Mouse (Mus musculus): ENCODE measurements around the gene 6820408C15Rik. TPM values are rescaled to one million over a fixed set of nuclear protein-coding genes. Genes with fewer than 3 reads are reported as not detected.

6820408C15Rik gene
- total RNA-seq (2017) = not detected in 2 replicates

DNA sequence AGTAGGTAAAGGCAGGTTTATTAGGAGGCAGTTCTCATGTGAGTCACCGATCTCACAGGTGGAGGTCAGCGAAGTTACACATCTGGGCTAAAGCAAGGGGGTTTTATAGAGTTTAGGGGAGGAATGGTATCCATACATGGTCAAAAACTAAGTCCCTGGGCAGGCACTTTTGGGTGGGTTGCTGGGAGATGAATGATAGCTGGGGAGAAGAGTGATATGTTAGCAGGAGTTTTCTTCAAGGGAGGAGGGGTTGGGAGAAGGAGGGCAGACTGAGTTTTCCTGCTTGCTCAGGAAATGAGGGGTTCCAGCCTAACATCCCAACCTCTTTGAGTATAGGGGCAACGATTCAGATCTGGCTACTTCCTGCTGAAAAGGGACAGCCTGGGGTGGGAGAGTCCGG, at the start of gene 6820408C15Rik:
Gene 6820408C15Rik, plus strand, starts transcription at position 301 of the 400 bp plus-strand sequence.
- ATAC-seq (replicated peaks; ENCODE audit: low read depth, poor library complexity, severe bottlenecking) = no peak

DNA sequence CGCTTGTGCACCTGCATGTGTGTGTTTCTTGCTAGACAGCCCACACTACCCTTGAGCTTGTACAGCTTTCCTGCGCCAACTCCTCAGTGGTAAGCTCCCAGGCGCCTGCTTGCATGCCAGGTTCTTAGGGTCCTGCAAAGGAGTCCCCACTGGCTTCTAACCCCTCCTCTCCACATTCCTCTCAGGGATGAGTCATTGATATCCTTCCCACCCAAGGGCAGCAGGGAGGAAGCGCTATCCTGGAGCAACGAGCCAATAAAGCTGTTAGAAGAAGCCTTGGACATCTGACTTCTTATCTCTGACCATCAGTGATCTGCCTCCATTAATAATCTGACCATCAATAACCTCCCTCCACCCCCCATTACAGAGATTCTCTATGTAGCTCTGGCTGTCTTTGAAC, 47.5 kb upstream of the 6820408C15Rik start:
- ATAC-seq (replicated peaks; ENCODE audit: low read depth, poor library complexity, severe bottlenecking) = no peak

DNA sequence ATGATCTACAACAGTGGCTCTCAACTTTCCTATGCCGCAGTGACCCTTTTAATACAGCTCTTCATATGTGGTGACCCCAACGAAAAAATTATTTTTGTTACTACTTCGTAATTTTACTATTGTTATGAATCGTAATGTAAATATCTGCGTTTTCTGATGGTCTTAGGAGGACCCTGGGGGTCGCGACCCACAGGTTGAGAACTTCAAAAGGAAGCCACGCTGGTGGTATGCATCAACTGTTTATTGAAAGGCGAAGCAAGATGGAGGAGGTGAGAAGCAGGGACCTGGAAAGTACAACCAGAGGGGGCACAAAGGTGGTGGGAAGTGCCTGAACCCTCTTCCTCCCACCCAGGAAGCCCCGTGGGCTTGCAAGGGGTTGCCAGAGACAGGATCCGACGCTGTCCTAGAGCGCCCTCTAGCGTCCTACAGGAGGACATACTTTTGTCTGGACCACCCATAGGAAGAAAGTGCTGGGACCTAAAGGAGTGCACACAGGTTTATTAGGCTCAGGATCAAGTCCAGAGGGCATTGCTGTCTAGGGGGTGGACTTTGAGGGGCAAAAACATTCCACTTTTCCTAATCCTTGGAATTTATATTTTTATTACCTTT, 46.8 kb upstream of the 6820408C15Rik start:
- ATAC-seq (replicated peaks; ENCODE audit: low read depth, poor library complexity, severe bottlenecking) = peak; percentile 67

DNA sequence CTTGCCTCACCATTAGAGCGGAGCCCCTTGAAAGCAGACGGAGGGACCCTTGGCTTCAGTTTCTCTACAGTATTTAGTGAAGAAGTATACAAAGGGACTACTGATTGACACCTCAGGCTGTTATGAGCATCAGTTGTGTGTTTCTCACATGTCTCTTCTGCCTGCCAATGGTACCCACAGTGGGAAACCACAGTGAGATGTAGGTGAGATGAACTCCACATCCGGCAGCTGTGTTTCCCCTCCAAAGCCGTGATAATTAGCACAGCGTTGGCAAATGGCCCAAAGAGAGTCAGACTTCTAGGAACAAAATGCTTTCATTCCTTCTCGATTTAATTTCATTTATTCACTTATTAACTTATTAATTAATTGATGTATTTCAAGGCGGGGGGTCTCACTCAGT, 43.3 kb upstream of the 6820408C15Rik start:
- peak; percentile 75 for ATAC-seq (replicated peaks; ENCODE audit: low read depth, poor library complexity, severe bottlenecking)

DNA sequence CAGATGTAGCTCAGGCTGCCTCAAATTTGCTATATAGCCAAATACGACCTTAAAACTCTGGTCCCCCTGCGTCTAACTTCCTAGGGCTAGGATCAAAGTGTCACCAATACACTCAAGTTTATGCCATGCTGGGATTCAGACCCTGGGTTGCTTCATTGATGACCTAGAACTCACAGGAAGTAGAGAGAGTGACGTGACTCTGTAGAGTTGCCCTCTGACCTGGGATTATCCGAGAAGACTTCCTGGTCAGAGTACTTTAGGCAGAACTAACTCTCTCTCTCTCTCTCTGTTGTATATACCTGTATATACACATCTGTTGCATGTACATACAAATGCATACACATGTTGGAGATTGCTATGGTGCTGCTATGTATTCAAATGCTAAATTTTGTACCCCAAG, 42.7 kb upstream of the 6820408C15Rik start:
- ATAC-seq (replicated peaks; ENCODE audit: low read depth, poor library complexity, severe bottlenecking) = no peak

DNA sequence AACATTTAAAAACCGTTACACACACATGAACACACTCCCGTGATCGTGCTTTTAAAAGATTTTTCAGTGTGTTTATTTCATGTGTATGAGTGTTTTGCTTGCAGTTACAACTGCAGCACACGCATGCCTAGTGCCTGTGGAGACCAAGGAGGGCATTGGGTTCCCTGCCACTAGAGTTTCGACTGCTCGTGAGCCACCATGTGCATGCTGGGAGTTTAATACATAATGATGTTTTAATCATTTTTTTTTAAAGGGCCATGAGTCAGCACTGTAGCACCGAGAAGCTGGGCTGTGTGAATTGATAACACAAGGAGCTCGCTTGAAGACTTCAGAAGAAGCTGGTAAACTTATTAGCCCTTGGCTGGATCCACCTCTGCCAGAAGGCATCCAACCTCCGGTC, 41.8 kb upstream of the 6820408C15Rik start:
- ATAC-seq (replicated peaks; ENCODE audit: low read depth, poor library complexity, severe bottlenecking) = peak; percentile 55

DNA sequence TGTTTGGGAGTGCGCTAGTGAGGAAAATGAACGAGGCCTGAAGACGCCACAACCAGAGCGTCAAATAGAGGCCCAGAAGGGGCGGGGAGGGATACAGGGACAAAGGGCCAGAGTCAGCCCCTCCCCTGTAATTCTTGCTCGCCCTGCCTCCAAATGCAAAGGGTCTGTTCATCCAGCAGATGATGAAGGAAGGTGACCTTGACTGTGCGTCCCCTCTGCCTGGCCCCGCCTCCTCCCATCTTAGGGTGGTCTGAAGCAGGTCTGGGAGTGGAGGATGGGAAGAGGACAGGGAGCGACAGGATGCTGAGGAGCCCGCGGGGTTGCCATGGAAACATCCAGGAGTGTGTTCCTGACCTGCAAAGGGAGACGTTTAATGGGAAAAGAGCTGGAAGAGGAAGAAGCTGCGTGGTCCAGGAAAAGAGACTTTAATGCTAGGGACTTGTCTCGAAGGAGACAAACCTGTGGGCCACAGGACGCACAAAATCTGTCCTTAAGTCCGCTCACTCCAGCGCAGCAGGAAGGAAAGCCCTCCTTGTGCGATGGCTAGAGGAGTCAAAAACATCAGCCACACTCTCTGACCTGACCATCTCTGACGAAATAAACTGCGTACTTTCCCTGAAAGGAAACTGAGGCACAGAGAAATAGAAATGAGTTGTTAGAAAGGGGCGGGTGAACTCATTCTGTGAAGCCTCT, 39.6 kb upstream of the 6820408C15Rik start:
- ATAC-seq (replicated peaks; ENCODE audit: low read depth, poor library complexity, severe bottlenecking) = no peak

DNA sequence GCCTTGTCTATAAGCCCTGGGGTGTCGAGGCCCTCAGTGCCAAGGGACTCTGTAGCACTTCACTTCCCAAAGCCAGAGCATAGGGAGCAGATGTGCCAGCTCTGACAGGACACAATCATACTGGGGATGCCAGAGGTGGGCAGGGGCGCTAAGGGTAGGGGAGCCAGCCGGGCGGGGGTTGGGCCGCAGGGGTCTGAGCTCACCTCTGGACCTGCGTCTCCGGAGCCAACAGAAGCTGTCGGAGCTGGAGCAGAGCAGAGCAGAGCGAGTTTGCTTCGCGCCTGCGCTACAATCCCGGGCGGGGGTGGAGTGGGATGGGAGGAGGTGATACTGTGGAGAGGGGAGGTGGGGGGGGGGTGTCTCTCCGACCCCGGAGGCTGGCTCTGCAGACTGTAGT, 39.0 kb upstream of the 6820408C15Rik start, which contains the start of gene Nrsn2:
Gene Nrsn2, minus strand, starts transcription at position 294 of the 397 bp plus-strand sequence.
- ATAC-seq (replicated peaks; ENCODE audit: low read depth, poor library complexity, severe bottlenecking) = no peak

DNA sequence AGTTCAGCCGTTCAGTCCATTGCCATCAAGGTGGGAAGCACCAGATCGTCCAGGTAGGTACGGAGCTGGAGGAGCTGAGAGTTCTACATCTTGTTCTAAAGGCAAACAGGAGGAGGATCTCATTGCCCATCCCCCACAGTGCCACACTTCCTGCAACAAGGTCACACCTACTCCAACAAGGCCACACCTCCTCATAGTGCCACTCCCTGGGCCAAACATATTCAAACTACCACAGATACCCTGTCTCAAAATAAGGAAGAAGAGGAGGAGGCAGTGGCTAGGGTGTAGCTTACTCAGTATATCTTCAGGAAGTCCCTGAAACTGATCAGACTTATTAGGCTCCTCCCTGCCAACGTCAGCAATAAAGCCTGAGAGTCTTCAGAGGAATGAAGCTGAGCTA, 31.2 kb upstream of the 6820408C15Rik start:
- no peak for ATAC-seq (replicated peaks; ENCODE audit: low read depth, poor library complexity, severe bottlenecking)

DNA sequence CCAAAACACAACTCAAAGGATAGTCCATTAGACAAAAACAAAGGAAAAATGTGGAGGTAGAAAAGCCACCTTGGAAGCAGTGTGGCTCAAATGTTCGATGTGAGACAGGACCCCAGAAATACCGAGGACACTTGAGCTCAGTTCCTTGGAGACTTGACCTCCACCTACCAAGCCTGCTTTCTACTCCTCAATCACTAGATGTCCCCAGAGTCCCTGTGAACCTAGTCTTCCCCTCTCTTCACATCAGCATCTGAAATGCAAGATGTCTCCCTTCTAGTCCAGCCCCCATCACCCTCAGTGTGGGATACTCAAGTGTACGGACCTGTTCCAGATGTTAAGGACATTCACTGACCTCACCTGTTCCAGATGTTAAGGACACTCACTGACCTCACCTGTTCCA, 22.6 kb upstream of the 6820408C15Rik start:
- peak; percentile 58 for ATAC-seq (replicated peaks; ENCODE audit: low read depth, poor library complexity, severe bottlenecking)

DNA sequence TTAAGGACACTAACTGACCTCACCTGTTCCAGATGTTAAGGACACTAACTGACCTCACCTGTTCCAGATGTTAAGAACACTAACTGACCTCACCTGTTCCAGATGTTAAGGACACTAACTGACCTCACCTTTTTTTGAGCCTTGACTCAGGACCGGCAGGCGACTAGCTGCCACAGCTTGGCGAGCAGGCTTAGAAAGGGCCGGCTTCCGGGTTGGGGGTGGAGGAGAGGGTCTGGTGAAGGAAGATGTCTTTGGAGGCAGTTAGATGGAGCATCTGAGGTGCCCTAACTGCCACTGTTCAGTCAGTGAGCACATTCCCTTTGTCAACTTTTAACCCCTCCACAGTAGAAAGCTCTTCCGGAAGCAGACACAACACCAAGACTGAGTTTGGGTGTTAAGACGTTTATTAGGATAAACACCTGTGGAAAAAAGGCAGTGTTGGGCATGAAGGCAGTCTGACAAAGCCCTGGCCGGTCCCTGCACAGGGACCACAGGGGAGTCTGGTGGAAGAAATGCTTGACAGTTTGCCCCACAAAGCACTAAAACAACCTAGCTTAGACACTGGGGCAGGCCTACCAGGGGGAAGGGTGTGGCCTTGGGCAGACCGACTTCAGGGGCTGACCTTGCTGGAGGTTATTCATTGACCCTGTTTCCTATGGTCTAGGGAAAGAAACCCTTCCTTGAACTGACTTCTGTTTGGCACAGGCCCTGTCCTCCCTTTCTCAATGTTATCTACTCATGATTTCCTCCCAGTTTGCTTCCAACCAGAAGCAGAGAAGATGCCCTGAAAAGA, 22.0 kb upstream of the 6820408C15Rik start:
- no peak for ATAC-seq (replicated peaks; ENCODE audit: low read depth, poor library complexity, severe bottlenecking)

DNA sequence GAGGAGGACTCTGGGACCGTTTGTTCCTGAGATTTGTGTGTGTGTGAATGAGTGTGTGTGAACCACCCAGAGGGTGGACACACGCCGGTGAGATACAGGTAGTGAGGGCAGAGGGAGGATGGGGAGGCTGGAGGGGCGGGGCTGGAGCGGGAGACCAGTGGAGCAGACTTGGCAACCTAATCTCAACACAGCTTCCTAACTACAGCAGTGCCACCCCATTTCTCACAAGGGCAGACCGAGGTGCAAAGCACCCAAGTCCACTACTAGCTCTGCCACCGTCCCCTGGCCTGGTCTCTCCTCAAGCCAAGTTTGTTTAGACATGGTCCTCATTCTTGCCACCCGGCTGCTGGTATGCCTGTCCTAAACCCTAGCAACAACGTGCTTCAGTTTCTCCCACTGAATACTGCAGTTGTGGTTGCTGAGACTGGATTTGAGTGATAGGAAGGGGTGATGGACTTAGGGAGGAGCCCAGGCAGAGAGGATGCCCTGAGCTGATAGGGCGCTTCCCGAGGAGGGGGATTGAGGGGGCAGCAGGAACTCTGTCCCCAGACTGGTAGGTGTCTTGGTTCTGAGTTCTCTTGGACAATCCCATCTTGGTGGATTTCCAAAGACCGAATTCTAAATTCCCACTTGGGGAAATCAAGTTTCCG, 20.0 kb upstream of the 6820408C15Rik start:
- ATAC-seq (replicated peaks; ENCODE audit: low read depth, poor library complexity, severe bottlenecking) = no peak

DNA sequence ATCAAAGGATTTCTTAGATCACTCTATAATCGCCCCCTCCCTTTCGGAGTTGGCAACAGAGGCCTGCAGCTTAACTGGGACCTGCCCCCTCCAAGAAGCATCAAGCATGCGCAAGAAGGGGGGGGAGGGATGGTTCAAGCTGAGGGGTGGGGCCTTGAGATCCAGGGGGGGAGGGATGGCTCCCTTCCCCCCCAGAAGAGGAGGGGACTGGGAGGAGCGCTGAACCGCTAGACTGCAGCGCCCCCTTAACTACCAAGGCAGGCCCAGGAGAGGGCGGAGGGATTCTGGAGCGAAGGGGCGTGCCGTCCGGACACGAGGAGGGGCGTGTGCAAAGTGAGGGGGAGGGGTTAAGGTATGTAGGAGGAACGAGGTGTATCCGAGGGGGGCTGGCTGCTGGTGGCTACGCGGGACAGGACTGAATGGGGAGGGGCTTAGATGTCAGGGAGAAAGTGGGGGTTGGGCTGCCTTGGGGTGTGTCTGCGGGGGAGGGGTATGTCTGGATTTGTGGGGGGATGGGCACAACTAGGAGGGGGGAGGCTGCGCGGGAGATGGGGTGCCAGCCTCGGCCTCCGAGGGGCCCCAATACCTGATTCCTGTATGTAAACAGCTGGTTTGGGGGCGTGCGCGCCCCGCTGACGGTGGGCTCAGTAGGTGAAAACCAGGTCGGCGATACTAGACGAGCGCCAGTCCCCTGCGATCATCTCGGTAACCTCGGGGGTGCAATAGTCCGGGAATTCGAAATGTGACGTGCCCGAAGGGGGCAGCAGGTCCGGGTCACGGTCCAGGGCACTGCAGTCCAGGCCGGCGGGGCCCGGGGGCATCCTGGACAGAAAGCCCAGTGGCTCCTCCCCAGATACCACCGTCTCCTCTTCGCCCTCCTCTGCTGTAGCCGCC, 19.0 kb upstream of the 6820408C15Rik start:
- ATAC-seq (replicated peaks; ENCODE audit: low read depth, poor library complexity, severe bottlenecking) = peak; percentile 61

DNA sequence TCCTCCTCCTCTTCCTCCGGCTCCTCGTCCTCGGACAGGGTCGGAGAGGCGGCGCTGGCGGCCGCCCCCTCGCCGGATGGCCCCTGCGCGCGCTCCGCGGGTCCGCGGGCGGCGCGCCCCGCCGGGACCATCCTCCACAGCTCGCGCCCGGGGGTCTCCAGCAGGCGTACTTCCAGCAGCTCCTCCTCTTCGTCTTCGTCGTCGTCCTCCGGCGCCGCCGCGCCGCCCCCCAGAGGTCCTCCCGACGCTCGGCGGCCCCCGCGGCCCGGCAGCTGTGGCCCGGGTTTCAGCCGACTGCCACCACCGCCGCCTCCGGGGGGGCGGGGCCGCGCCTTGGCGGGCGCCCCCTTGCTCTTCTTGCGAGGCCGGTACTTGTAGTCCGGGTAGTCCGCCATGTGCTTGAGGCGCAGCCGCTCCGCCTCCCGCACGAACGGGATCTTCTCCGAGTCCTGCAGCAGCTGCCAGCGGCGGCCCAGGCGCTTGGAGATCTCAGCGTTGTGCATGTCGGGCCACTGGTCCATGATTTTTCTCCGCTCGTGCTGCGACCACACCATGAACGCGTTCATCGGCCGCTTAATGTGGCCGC, 18.3 kb upstream of the 6820408C15Rik start:
- no peak for ATAC-seq (replicated peaks; ENCODE audit: low read depth, poor library complexity, severe bottlenecking)

DNA sequence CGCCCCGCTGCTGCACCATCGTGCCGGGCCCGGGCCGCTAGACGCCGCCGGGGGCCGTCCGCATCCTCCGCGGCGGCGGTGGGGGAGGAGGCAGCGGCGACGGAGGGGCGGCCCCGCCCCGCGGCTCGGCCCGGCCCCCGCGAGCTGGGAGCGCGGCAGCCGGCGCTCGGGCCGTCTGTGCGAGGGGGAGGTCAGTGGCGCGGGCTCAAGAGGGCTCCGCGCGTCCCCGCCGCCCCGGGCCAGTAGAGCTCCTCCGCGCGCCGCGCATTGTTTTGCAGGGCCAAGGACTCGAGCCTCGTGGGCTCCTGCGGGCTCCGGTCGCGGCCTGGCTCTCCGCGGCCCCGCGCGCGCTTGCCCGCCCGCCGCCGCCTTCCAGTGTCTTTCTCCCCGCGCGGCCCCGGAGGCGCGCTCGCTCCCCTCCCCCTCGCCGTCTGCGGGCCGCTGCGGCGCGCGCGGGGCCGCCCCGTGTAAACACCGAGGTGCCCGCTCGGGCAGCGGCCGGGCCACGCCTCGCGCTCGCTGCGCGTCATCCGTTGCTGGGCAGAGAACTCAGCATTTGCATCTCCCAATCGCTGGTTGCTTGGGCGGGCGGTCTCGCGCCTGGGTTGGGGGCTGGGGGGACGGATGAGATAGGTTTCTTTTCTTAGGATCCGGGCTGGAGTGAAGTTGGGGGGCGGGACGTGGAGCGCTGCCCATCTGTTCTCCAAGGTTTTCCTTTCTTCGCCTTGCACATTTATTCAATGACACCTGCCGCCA, 17.5 kb upstream of the 6820408C15Rik start, which contains the start of gene Sox12:
Gene Sox12, minus strand, starts transcription at position 384 of the 756 bp plus-strand sequence.
- peak; percentile 31 for ATAC-seq (replicated peaks; ENCODE audit: low read depth, poor library complexity, severe bottlenecking)

DNA sequence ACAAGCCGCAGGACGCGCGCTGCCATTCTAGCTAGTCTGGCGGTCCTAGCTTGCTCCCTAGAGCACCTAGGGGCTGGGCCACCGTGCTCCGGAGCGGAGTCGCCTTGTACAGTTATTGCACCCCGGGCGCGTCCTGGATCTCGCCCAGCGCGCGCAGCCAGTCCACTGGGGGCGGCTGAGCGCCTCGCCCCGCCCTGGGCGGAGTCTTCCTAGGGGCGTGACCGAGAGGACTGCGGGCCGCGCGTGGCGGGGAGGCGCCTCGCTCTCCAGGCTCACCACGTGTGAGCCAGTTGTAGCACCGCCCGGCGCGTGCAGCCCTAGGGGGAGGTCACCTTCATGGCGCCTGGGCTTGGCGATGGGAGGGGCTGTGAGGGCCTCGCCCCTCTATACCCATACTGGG, 16.7 kb upstream of the 6820408C15Rik start:
- peak; percentile 73 for ATAC-seq (replicated peaks; ENCODE audit: low read depth, poor library complexity, severe bottlenecking)

DNA sequence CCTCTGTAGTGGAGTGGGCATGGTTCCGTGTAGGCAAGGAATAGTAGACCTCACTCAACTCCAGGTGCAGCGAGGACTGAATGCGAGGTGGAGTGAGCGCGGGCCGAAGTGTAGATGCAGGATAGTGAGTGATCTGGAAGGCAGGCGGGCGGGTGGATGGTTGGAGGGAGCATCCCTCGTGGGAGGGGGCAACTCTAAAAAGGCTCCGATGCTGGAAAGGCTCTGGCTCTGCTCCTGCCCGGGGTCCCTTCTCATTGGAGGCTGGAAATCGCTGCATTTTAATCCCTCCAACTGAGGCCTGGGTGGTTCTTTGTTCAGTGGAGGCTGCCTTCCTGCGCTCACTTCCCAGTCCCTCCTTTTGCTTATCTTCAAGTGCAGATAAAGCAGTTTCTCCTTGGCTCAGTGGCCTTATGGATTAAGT, 16.3 kb upstream of the 6820408C15Rik start:
- ATAC-seq (replicated peaks; ENCODE audit: low read depth, poor library complexity, severe bottlenecking) = no peak

DNA sequence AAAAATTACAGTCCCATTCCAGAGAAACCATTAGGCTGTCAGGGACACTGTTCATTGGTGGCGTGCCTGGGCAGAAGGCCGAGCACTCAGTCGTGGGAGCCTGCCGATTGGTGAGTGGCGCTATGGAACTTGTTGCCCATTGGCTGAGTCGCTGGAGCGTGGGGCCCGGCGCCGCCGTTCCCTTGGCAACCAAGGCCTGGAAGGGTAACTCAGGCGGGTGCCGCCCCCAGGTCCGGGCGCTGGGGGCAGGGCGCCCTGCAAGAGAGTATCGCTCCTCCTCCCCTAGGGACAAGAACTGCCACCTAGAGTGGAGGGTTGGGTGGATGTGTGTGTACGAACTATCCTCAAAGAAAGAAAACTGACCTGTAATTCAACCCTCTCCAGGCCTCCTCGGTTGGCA, 9.3 kb upstream of the 6820408C15Rik start:
- peak; percentile 100 for ATAC-seq (replicated peaks; ENCODE audit: low read depth, poor library complexity, severe bottlenecking)
